Mouse (Mus musculus): ENCODE data around the gene Zswim9. TPM values are rescaled to one million over a fixed set of nuclear protein-coding genes. Genes with fewer than 3 reads are reported as not detected.

The Zswim9 gene
- polyA plus RNA-seq (2012; rRNA removed): 11.0 and 11.3 TPM in 2 replicates

- DNase-seq: peak; percentile 93 to 95
- Histone ChIP-seq H3K27ac (ENCODE audit: insufficient read depth, low read length) (peak within 1 kb of the TSS; percentile 89), H3K4me1 (ENCODE audit: control insufficient read depth, insufficient read depth, low read length) (no peaks in the 10 kb centered on the region), H3K4me3 (replicated peaks; ENCODE audit: insufficient read depth, low read depth, low read length) (peak within 1 kb of the TSS; percentile 94), H3K27me3 (ENCODE audit: control insufficient read depth, insufficient read depth, low read length) (no peaks in the 10 kb centered on the region)
- WGBS: under 1% methylated on average over 39 of the region's 39 CpGs
- TF ChIP-seq CTCF (IDR thresholded peaks at IDR 0.05; ENCODE audit: borderline replicate concordance, insufficient read depth, low read depth, low read length): no peak
- peak; percentile 30; the same call in 1 of the 2 replicates for TF ChIP-seq POLR2A (IDR thresholded peaks at IDR 0.05; ENCODE audit: borderline replicate concordance, insufficient read depth, low read length)
Measured at GRCm38 (mm10) chr7:13278308-13278891, at the start of gene Zswim9. TSS of gene Zswim9 (minus strand) at chr7:13278721.

- WGBS: 88% methylated on average over 2 of the region's 2 CpGs
- H3K4me3 ChIP-seq (replicated peaks; ENCODE audit: insufficient read depth, low read depth, low read length): no peak within 1 kb of the TSS
- DNase-seq: no peak
- H3K4me1 ChIP-seq (ENCODE audit: control insufficient read depth, insufficient read depth, low read length): no peaks in the 10 kb centered on the region
- H3K27ac ChIP-seq (ENCODE audit: insufficient read depth, low read length): no peak within 1 kb of the TSS
- TF ChIP-seq CTCF (IDR thresholded peaks at IDR 0.05; ENCODE audit: borderline replicate concordance, insufficient read depth, low read depth, low read length): no peak
- TF ChIP-seq POLR2A (IDR thresholded peaks at IDR 0.05; ENCODE audit: borderline replicate concordance, insufficient read depth, low read length): no peak
- no peaks in the 10 kb centered on the region for H3K27me3 ChIP-seq (ENCODE audit: control insufficient read depth, insufficient read depth, low read length)
Measured at GRCm38 (mm10) chr7:13324316-13324715, 45.8 kb upstream of the Zswim9 start, which contains the start of gene Pla2g4c. TSS of gene Pla2g4c (plus strand) at chr7:13324655.

GRCm38 (mm10) chr7:13321424-13321823 is 42.9 kb upstream of the Zswim9 start:
- H3K27ac ChIP-seq (ENCODE audit: insufficient read depth, low read length): no peak overlapping the region
- H3K4me3 ChIP-seq (replicated peaks; ENCODE audit: insufficient read depth, low read depth, low read length): no peak overlapping the region
- no peaks in the 10 kb centered on the region for H3K27me3 ChIP-seq (ENCODE audit: control insufficient read depth, insufficient read depth, low read length)
- no peaks in the 10 kb centered on the region for H3K4me1 ChIP-seq (ENCODE audit: control insufficient read depth, insufficient read depth, low read length)
- TF ChIP-seq POLR2A (IDR thresholded peaks at IDR 0.05; ENCODE audit: borderline replicate concordance, insufficient read depth, low read length) (no peak), CTCF (IDR thresholded peaks at IDR 0.05; ENCODE audit: borderline replicate concordance, insufficient read depth, low read depth, low read length) (no peak)
- no peak for DNase-seq
- 88% methylated on average over 3 of the region's 3 CpGs for WGBS

GRCm38 (mm10) chr7:13314095-13314597 is 35.6 kb upstream of the Zswim9 start:
- DNase-seq: no peak
- H3K27ac ChIP-seq (ENCODE audit: insufficient read depth, low read length): no peak overlapping the region
- TF ChIP-seq CTCF (IDR thresholded peaks at IDR 0.05; ENCODE audit: borderline replicate concordance, insufficient read depth, low read depth, low read length) (no peak), POLR2A (IDR thresholded peaks at IDR 0.05; ENCODE audit: borderline replicate concordance, insufficient read depth, low read length) (no peak)
- H3K4me1 ChIP-seq (ENCODE audit: control insufficient read depth, insufficient read depth, low read length): no peaks in the 10 kb centered on the region
- no peak overlapping the region for H3K4me3 ChIP-seq (replicated peaks; ENCODE audit: insufficient read depth, low read depth, low read length)
- no peaks in the 10 kb centered on the region for H3K27me3 ChIP-seq (ENCODE audit: control insufficient read depth, insufficient read depth, low read length)
- WGBS: 51% methylated on average over 5 of the region's 5 CpGs

GRCm38 (mm10) chr7:13311401-13311800 is 32.9 kb upstream of the Zswim9 start:
- no peak for DNase-seq
- Histone ChIP-seq H3K4me3 (replicated peaks; ENCODE audit: insufficient read depth, low read depth, low read length) (no peak overlapping the region), H3K27ac (ENCODE audit: insufficient read depth, low read length) (no peak overlapping the region), H3K4me1 (ENCODE audit: control insufficient read depth, insufficient read depth, low read length) (no peaks in the 10 kb centered on the region), H3K27me3 (ENCODE audit: control insufficient read depth, insufficient read depth, low read length) (no peaks in the 10 kb centered on the region)
- TF ChIP-seq POLR2A (IDR thresholded peaks at IDR 0.05; ENCODE audit: borderline replicate concordance, insufficient read depth, low read length) (no peak), CTCF (IDR thresholded peaks at IDR 0.05; ENCODE audit: borderline replicate concordance, insufficient read depth, low read depth, low read length) (no peak)
- 93% methylated on average over 4 of the region's 4 CpGs for WGBS

- no peak overlapping the region for H3K4me3 ChIP-seq (replicated peaks; ENCODE audit: insufficient read depth, low read depth, low read length)
- WGBS: 93% methylated on average over 6 of the region's 6 CpGs
- H3K27ac ChIP-seq (ENCODE audit: insufficient read depth, low read length): no peak overlapping the region
- H3K27me3 ChIP-seq (ENCODE audit: control insufficient read depth, insufficient read depth, low read length): no peaks in the 10 kb centered on the region
- DNase-seq: no peak
- TF ChIP-seq POLR2A (IDR thresholded peaks at IDR 0.05; ENCODE audit: borderline replicate concordance, insufficient read depth, low read length): no peak
- TF ChIP-seq CTCF (IDR thresholded peaks at IDR 0.05; ENCODE audit: borderline replicate concordance, insufficient read depth, low read depth, low read length): no peak
- H3K4me1 ChIP-seq (ENCODE audit: control insufficient read depth, insufficient read depth, low read length): no peaks in the 10 kb centered on the region
Measured at GRCm38 (mm10) chr7:13310493-13311199, 32.1 kb upstream of the Zswim9 start.

- Histone ChIP-seq H3K27me3 (ENCODE audit: control insufficient read depth, insufficient read depth, low read length) (no peaks in the 10 kb centered on the region), H3K27ac (ENCODE audit: insufficient read depth, low read length) (no peak overlapping the region), H3K4me1 (ENCODE audit: control insufficient read depth, insufficient read depth, low read length) (no peaks in the 10 kb centered on the region), H3K4me3 (replicated peaks; ENCODE audit: insufficient read depth, low read depth, low read length) (no peak overlapping the region)
- 96% methylated on average over 2 of the region's 2 CpGs for WGBS
- no peak for DNase-seq
- no peak for TF ChIP-seq CTCF (IDR thresholded peaks at IDR 0.05; ENCODE audit: borderline replicate concordance, insufficient read depth, low read depth, low read length)
- no peak for TF ChIP-seq POLR2A (IDR thresholded peaks at IDR 0.05; ENCODE audit: borderline replicate concordance, insufficient read depth, low read length)
Measured at GRCm38 (mm10) chr7:13309407-13309806, 30.9 kb upstream of the Zswim9 start.

- no peaks in the 10 kb centered on the region for H3K27me3 ChIP-seq (ENCODE audit: control insufficient read depth, insufficient read depth, low read length)
- H3K27ac ChIP-seq (ENCODE audit: insufficient read depth, low read length): no peak overlapping the region
- DNase-seq: no peak
- H3K4me1 ChIP-seq (ENCODE audit: control insufficient read depth, insufficient read depth, low read length): no peaks in the 10 kb centered on the region
- TF ChIP-seq CTCF (IDR thresholded peaks at IDR 0.05; ENCODE audit: borderline replicate concordance, insufficient read depth, low read depth, low read length) (no peak), POLR2A (IDR thresholded peaks at IDR 0.05; ENCODE audit: borderline replicate concordance, insufficient read depth, low read length) (no peak)
- H3K4me3 ChIP-seq (replicated peaks; ENCODE audit: insufficient read depth, low read depth, low read length): no peak overlapping the region
Measured at GRCm38 (mm10) chr7:13303372-13303771, 24.9 kb upstream of the Zswim9 start.
